Mouse (Mus musculus) neural tube, embryonic 15.5 days (tissue): Measurements from ENCODE around the gene Pacrg. TPM values are rescaled to one million over a fixed set of nuclear protein-coding genes. Genes with fewer than 3 reads are reported as not detected.

Experiments
- ATAC-seq: fragments of 200-750 bp; cut with Nextera tagmentation; 2 replicates; pipeline ENCODE4 v1.8.0; 2017; ENCODE audit warnings: mild to moderate bottlenecking, moderate TSS enrichment, moderate library complexity; ENCODE audit not compliant: low FRiP score
- H3K27ac ChIP-seq: fragments of 300-500 bp; sonication (generic); replicated peaks from 2 replicates; pipeline ENCODE4 v1.5.1; 2015; ENCODE audit warnings: mild to moderate bottlenecking, inconsistent platforms
- H3K27me3 ChIP-seq: fragments of 300-500 bp; sonication (generic); replicated peaks from 2 replicates; pipeline ENCODE4 v1.6.1; 2015; ENCODE audit warnings: inconsistent platforms
- H3K36me3 ChIP-seq: fragments of 300-500 bp; sonication (generic); 2 replicates; pipeline ENCODE4 v1.6.1; 2015; ENCODE audit warnings: inconsistent platforms
- H3K4me1 ChIP-seq: fragments of 300-500 bp; sonication (generic); 2 replicates; pipeline ENCODE4 v1.6.1; 2015; ENCODE audit warnings: inconsistent platforms
- H3K4me2 ChIP-seq: fragments of 300-500 bp; sonication (generic); 2 replicates; pipeline ENCODE4 v1.6.1; 2015; ENCODE audit warnings: inconsistent platforms, mild to moderate bottlenecking, moderate library complexity
- H3K4me3 ChIP-seq: fragments of 300-500 bp; sonication (generic); replicated peaks from 2 replicates; pipeline ENCODE4 v1.5.1; 2015; ENCODE audit warnings: mild to moderate bottlenecking, inconsistent platforms
- H3K9ac ChIP-seq: fragments of 300-500 bp; sonication (generic); replicated peaks from 2 replicates; pipeline ENCODE4 v1.6.1; 2015; ENCODE audit warnings: mild to moderate bottlenecking, inconsistent platforms
- H3K9me3 ChIP-seq: fragments of 300-500 bp; sonication (generic); replicated peaks from 2 replicates; pipeline ENCODE4 v1.6.1; 2016; ENCODE audit warnings: inconsistent platforms
- WGBS: fragments of 180-500 bp; shearing (Covaris S2); methylation state at CpG from one replicate; pipeline ENCODE4 v1.1.7; 2015; ENCODE audit warnings: mixed read lengths; 5-methylcytosine and 5-hydroxymethylcytosine counted together
- polyA plus RNA-seq: library from polyadenylated mRNA; unstranded; fragments of >200 nt; fragmentation: Nextera tagmentation; extraction: Ambion mirVana; gene quantifications from 2 replicates; pipeline ENCODE4 v1.2.1, GENCODE M21; 2015

Gene Pacrg
- polyA plus RNA-seq, 1 experiment from 2014 or later: 19.3 TPM

- Histone ChIP-seq H3K4me2 (no peak overlapping the region), H3K4me3 (no peak overlapping the region), H3K27me3 (no peaks in the 10 kb centered on the region), H3K36me3 (no peaks in the 10 kb centered on the region), H3K27ac (no peak overlapping the region), H3K4me1 (0 out of 2 replicates have a peak, but pooled peaks cover 5% of the 10 kb centered on the region), H3K9me3 (no peaks in the 10 kb centered on the region), H3K9ac (no peak overlapping the region)
- ATAC-seq: no peak
- 55% methylated on average over 1 of the region's 1 CpGs for WGBS
Observed at GRCm38 (mm10) chr17:10434867-10435266, 405.2 kb downstream of the Pacrg start.

DNA sequence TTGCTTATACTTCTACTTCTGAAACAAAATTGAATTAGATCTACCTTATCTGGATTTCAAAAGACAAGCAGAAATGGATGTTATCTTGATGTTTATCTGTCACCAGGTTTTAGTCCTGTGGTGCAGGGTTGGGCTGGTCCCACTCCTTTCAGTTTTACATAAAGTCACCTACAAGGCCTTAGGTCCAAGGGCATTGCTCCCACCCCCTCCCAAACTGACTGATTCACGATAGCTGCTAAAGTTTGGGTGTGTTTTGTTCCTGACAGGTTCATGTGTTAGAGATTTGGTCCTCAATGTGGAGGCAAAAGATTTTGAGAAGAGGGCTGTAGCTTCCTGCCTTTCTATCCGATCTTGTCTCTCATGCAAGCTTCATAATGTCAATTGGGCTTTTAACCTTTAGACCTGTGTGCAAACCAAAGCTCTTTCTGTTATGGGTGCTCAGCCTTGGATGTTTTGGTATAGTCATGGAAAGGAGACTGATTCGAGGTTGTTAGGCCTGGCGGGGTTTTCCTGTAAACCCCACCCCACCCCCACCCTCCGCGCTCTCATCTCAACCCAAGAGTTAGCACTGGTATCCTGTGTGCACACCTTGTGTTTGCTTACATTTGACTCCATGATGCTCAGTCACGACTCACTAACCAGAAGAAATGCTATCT is 407.5 kb downstream of the Pacrg start:
- H3K9me3 ChIP-seq: no peaks in the 10 kb centered on the region
- H3K27ac ChIP-seq: no peak overlapping the region
- H3K4me1 ChIP-seq: 0 out of 2 replicates have a peak, but pooled peaks cover 2% of the 10 kb centered on the region
- H3K4me3 ChIP-seq: no peak overlapping the region
- H3K36me3 ChIP-seq: no peaks in the 10 kb centered on the region
- H3K9ac ChIP-seq: no peak overlapping the region
- no peak overlapping the region for H3K4me2 ChIP-seq
- WGBS: 92% methylated on average over 7 of the region's 7 CpGs
- no peaks in the 10 kb centered on the region for H3K27me3 ChIP-seq
- ATAC-seq: no peak

GRCm38 (mm10) chr17:10431849-10432524 is 408.1 kb downstream of the Pacrg start:
- no peak overlapping the region for H3K4me3 ChIP-seq
- no peaks in the 10 kb centered on the region for H3K27me3 ChIP-seq
- H3K9ac ChIP-seq: no peak overlapping the region
- WGBS: 61% methylated on average over 6 of the region's 6 CpGs
- H3K27ac ChIP-seq: no peak overlapping the region
- no peaks in the 10 kb centered on the region for H3K36me3 ChIP-seq
- H3K4me2 ChIP-seq: no peak overlapping the region
- ATAC-seq: no peak
- 0 out of 2 replicates have a peak, but pooled peaks cover 2% of the 10 kb centered on the region for H3K4me1 ChIP-seq
- H3K9me3 ChIP-seq: no peaks in the 10 kb centered on the region

DNA sequence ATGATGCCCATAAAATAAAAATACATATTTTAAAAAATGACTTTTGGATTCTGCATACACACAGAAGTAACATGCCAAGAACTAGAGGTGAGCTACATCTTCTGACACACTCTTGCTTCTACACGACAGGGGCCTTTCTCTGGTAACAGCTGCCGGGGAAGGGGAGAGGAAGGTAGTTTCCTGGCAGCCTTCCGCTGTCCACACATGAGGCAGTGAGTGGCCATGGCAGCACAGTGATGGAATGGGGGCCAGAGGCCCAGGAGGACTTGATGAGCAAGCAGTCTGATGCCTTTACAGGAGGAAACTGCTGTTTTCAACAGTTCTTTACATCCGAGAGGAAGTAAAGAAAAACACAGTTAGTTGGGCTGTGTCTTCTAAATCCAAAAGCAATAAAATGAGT is 409.3 kb downstream of the Pacrg start:
- WGBS: 87% methylated on average over 4 of the region's 4 CpGs
- no peak overlapping the region for H3K27ac ChIP-seq

GRCm38 (mm10) chr17:10429406-10429805 is 410.7 kb downstream of the Pacrg start:
- Histone ChIP-seq H3K4me2 (no peak overlapping the region), H3K4me3 (no peak overlapping the region), H3K4me1 (no peaks in the 10 kb centered on the region), H3K9me3 (no peaks in the 10 kb centered on the region), H3K27me3 (no peaks in the 10 kb centered on the region), H3K9ac (no peak overlapping the region), H3K36me3 (no peaks in the 10 kb centered on the region), H3K27ac (no peak overlapping the region)
- ATAC-seq: no peak
- WGBS: 90% methylated on average over 11 of the region's 11 CpGs

More for the DNA sequence above, 409.3 kb downstream of the Pacrg start:
- Histone ChIP-seq H3K9ac (no peak overlapping the region), H3K27me3 (no peaks in the 10 kb centered on the region), H3K4me3 (no peak overlapping the region), H3K9me3 (no peaks in the 10 kb centered on the region), H3K4me2 (no peak overlapping the region), H3K4me1 (0 out of 2 replicates have a peak, but pooled peaks cover 2% of the 10 kb centered on the region), H3K36me3 (no peaks in the 10 kb centered on the region)
- no peak for ATAC-seq

DNA sequence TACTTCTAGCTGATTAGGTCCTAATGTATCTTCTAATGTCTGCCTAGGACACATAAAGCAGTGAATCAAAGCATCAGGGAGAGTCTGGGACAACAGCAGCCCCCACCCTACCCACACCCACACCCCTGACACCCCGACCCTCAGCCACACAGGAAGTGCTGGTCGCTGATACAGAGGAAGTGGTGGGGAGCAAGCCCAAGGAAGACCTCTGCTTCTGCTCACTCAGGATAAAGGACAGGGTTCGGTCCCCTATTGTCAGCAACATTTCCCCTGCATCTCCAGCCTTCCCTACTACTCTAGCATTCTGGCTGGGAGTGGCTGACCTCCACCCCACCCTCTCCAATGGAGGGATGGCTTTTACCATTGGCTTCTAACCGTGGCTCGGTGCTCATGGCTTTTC is 414.8 kb downstream of the Pacrg start:
- H3K4me3 ChIP-seq: no peak overlapping the region
- H3K27ac ChIP-seq: no peak overlapping the region
- no peak overlapping the region for H3K9ac ChIP-seq
- H3K9me3 ChIP-seq: no peaks in the 10 kb centered on the region
- no peaks in the 10 kb centered on the region for H3K36me3 ChIP-seq
- no peak for ATAC-seq
- H3K27me3 ChIP-seq: no peaks in the 10 kb centered on the region
- no peak overlapping the region for H3K4me2 ChIP-seq
- H3K4me1 ChIP-seq: no peaks in the 10 kb centered on the region
- 85% methylated on average over 5 of the region's 5 CpGs for whole genome bisulfite sequencing

DNA sequence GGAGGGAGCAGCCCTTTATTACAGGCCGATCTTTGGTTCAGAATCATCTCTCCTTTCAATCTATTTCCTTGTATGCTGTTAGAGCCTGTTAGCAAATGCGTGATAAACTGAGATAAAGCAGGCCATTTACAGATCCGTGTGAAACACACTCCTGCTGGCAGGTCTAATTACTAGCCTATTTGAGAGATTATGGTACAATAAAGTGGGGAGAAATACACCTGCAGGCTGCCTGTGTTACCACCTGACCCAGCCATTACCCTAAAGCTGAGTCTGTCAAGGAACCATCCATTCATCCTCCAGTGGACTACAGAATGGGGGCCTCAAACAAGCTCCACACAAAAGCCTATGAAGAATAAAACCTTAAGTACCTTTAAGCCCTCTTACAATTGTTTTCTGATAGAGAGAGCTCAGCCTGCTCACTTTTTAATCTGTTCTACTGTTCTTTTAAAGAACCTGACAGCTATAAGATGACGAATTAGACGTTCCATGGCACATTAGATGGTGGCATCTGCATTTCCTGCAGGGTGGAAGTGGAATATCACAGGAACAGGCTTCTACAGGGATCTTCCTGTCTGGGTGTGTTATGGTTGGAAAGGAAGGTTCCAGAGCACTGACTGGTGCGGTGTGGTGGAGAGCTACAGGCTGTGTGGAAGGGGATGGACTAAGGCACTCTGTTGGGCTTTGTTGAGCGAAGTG is 422.4 kb downstream of the Pacrg start:
- Histone ChIP-seq H3K4me3 (no peak overlapping the region), H3K9me3 (no peaks in the 10 kb centered on the region), H3K4me1 (peaks cover 6% of the 10 kb centered on the region; the same call in 1 of the 2 replicates), H3K4me2 (no peak overlapping the region), H3K27me3 (no peaks in the 10 kb centered on the region), H3K36me3 (no peaks in the 10 kb centered on the region), H3K27ac (no peak overlapping the region), H3K9ac (no peak overlapping the region)
- no peak for ATAC-seq
- 69% methylated on average over 7 of the region's 7 CpGs for WGBS

DNA sequence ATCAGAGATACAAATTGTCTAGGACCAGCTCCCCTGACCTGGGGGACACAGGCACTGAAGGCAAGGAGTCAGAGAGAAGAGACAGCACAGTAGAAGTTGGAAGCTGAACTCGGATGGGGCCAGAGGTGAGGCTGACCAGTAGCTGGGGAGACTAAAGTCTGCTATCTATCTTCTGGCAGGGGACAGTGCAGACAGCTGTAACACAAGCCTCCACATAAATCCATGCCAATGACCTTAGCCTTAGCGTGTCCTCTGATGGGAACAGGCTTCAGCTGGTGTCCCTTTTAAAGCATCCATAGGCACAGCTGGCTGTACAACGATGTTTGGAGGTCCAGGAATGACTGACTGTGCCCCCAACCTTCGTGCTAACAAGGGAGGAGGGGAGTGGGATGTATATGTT is 423.1 kb downstream of the Pacrg start:
- Histone ChIP-seq H3K4me1 (peaks cover 6% of the 10 kb centered on the region; the same call in 1 of the 2 replicates), H3K9me3 (no peaks in the 10 kb centered on the region), H3K27ac (no peak overlapping the region), H3K9ac (no peak overlapping the region), H3K4me3 (no peak overlapping the region), H3K4me2 (no peak overlapping the region), H3K27me3 (no peaks in the 10 kb centered on the region), H3K36me3 (no peaks in the 10 kb centered on the region)
- WGBS: 47% methylated on average over 4 of the region's 4 CpGs
- no peak for ATAC-seq

GRCm38 (mm10) chr17:10416101-10416500 is 424.0 kb downstream of the Pacrg start:
- no peaks in the 10 kb centered on the region for H3K9me3 ChIP-seq
- H3K9ac ChIP-seq: no peak overlapping the region
- ATAC-seq: no peak
- no peak overlapping the region for H3K4me3 ChIP-seq
- H3K36me3 ChIP-seq: no peaks in the 10 kb centered on the region
- 89% methylated on average over 4 of the region's 4 CpGs for WGBS
- H3K4me1 ChIP-seq: peaks cover 6% of the 10 kb centered on the region; the same call in 1 of the 2 replicates
- no peak overlapping the region for H3K27ac ChIP-seq
- H3K4me2 ChIP-seq: no peak overlapping the region
- no peaks in the 10 kb centered on the region for H3K27me3 ChIP-seq

DNA sequence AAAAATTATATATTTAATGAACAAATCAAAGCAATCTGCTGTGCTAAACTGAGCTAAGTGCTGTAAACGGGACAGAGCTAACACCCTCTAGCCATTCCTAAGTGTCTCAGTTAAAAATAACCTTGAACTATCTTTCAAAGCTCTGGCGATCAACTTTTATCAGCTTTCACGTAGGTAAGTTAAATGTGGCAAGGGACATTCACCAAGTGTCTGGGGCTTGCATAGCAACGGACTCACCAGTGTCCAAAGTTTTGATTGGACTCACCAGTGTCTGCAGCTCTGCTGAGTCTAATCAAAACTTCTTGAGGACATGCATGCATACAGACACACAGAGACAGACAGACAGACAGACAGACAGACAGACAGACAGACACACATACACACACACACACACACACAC is 425.7 kb downstream of the Pacrg start:
- ATAC-seq: no peak
- 85% methylated on average over 4 of the region's 4 CpGs for WGBS
- Histone ChIP-seq H3K36me3 (no peaks in the 10 kb centered on the region), H3K4me1 (peaks cover 6% of the 10 kb centered on the region; the same call in 1 of the 2 replicates), H3K9ac (no peak overlapping the region), H3K27ac (no peak overlapping the region), H3K4me2 (no peak overlapping the region), H3K9me3 (no peaks in the 10 kb centered on the region), H3K27me3 (no peaks in the 10 kb centered on the region), H3K4me3 (no peak overlapping the region)

GRCm38 (mm10) chr17:10413870-10414269 is 426.2 kb downstream of the Pacrg start:
- H3K27ac ChIP-seq: no peak overlapping the region
- H3K9me3 ChIP-seq: no peaks in the 10 kb centered on the region
- no peak overlapping the region for H3K4me3 ChIP-seq
- H3K4me2 ChIP-seq: no peak overlapping the region
- H3K9ac ChIP-seq: no peak overlapping the region
- H3K27me3 ChIP-seq: no peaks in the 10 kb centered on the region
- H3K36me3 ChIP-seq: no peaks in the 10 kb centered on the region
- ATAC-seq: no peak
- WGBS: 79% methylated on average over 9 of the region's 9 CpGs
- peaks cover 6% of the 10 kb centered on the region; the same call in 1 of the 2 replicates for H3K4me1 ChIP-seq
